Mouse (Mus musculus) neural tube, embryonic 12.5 days (tissue): ENCODE results near the gene Hnrnpul2. TPM values are rescaled to one million over a fixed set of nuclear protein-coding genes. Genes with fewer than 3 reads are reported as not detected.

Source experiments
- ATAC-seq: fragments of 200-750 bp; cut with Nextera tagmentation; 2 replicates; pipeline ENCODE4 v1.8.0; 2017; ENCODE audit warnings: low read depth, mild to moderate bottlenecking, moderate TSS enrichment, moderate library complexity; ENCODE audit not compliant: low FRiP score
- H3K27ac ChIP-seq: fragments of 300-500 bp; sonication (generic); 2 replicates; pipeline ENCODE4 v1.5.1; 2016
- H3K27me3 ChIP-seq: fragments of 300-500 bp; sonication (generic); replicated peaks from 2 replicates; pipeline ENCODE4 v1.6.1; 2016; ENCODE audit warnings: mild to moderate bottlenecking
- H3K36me3 ChIP-seq: fragments of 300-500 bp; sonication (generic); 2 replicates; pipeline ENCODE4 v1.6.1; 2016; ENCODE audit warnings: mild to moderate bottlenecking
- H3K4me1 ChIP-seq: fragments of 300-500 bp; sonication (generic); 2 replicates; pipeline ENCODE4 v1.6.1; 2016
- H3K4me2 ChIP-seq: fragments of 300-500 bp; sonication (generic); replicated peaks from 2 replicates; pipeline ENCODE4 v1.6.1; 2016; ENCODE audit warnings: mild to moderate bottlenecking
- H3K4me3 ChIP-seq: fragments of 300-500 bp; sonication (generic); 2 replicates; pipeline ENCODE4 v1.5.1; 2016
- H3K9ac ChIP-seq: fragments of 300-500 bp; sonication (generic); 2 replicates; pipeline ENCODE4 v1.6.1; 2016; ENCODE audit warnings: mild to moderate bottlenecking
- H3K9me3 ChIP-seq: fragments of 300-500 bp; sonication (generic); 2 replicates; pipeline ENCODE4 v1.6.1; 2016; ENCODE audit warnings: mild to moderate bottlenecking
- WGBS: fragments of 180-500 bp; shearing (Covaris S2); methylation state at CpG from one replicate; pipeline ENCODE4 v1.1.7; 2016; 5-methylcytosine and 5-hydroxymethylcytosine counted together
- polyA plus RNA-seq: library from polyadenylated mRNA; unstranded; fragments of >200 nt; fragmentation: Nextera tagmentation; extraction: Ambion mirVana; gene quantifications from 2 replicates; pipeline ENCODE4 v1.2.1, GENCODE M21; 2016

The Hnrnpul2 gene
- polyA plus RNA-seq, result 5.7 and 7.5 TPM in 2 replicates

DNA sequence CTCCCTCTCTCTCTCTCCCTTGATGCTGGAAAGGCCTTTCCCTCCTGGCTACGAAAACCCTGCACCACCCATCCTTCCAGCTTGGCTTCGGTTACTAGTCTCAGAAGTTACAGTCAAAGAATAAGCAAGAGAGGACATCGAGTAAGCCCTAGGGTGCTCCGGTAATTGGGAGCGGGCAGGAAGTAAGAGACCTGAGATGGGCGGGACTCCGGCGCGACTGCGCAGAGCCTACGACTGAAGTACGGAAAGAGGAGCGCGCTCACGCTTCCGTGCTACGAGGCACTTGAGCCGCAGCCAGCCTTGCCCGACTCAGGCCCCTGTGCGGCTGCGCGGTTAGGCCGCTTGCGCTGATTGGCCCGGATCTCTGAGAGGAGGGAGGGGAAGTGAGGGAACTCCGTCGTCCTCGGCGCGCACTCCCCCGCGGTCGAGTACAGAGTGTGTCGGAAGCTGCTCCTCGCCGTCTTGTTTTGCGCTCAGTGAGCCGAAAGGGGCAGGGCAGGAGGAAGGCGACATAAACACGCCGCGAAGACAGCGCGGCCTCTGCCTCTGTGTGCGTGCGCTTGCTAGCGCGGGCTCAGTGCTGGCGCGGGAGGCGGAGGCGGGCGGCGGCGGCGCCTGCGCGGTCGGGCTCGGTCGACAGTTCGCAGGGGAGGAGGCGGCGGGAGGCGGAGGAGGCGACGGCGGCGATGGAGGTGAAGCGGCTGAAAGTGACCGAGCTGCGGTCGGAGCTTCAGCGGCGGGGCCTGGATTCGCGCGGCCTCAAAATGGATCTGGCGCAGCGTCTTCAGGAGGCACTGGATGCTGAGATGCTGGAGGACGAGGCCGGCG is at the start of gene Hnrnpul2:
TSS of gene Hnrnpul2 (plus strand) at position 415 of the 828 bp plus-strand sequence.
- peaks cover 38% of the 10 kb centered on the region for H3K36me3 ChIP-seq
- peak within 1 kb of the TSS; percentile 100 for H3K4me3 ChIP-seq
- H3K27me3 ChIP-seq, result no peaks in the 10 kb centered on the region
- under 1% methylated on average over 83 of the region's 83 CpGs for WGBS
- peaks cover 44% of the 10 kb centered on the region for H3K4me1 ChIP-seq
- peak within 1 kb of the TSS; percentile 98 for H3K27ac ChIP-seq
- peak within 1 kb of the TSS; percentile 97 for H3K4me2 ChIP-seq
- peak; percentile 97 for ATAC-seq
- H3K9me3 ChIP-seq, result no peaks in the 10 kb centered on the region
- H3K9ac ChIP-seq, result peak within 1 kb of the TSS; percentile 98

DNA sequence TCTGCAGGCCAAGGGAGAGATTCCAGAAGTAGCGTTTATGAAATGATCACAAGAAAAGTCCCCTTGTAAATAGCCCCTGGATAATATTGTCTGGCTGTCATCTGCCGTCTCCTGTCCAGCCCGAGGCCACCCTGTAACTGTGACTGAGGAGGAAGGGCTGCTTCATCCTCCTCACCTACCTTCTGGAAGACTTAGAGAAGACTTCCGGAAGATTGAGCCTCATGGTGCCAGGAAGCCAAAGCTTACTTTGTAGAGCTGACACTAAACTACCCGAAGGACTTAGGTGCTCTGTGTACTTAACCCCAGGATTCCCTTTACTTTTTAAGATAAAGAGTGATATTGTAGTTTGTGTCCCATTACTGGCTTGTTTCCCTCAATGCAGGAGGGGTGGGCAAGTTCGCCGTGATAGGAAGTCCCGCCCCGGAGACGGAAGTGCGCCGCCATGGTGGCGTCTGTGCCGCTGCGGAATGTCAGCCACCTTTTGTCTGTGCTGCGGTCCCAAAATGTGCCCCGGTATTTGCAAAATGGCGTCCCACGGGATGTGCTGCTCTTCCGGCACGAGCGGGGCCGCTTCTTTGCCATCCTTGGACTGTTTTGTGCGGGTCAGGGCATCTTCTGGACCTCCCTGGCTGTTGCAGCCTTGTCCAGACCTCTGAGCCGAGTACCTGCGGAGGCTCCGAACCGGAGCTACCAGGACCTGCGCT is 49.1 kb upstream of the Hnrnpul2 start, which contains the start of gene Tmem223:
TSS of gene Tmem223 (plus strand) at position 430 of the 704 bp plus-strand sequence.
- Histone ChIP-seq H3K9me3 (0 out of 2 replicates have a peak, but pooled peaks cover 2% of the 10 kb centered on the region), H3K9ac (peak within 1 kb of the TSS; percentile 94), H3K36me3 (peaks cover 63% of the 10 kb centered on the region), H3K27me3 (no peaks in the 10 kb centered on the region), H3K27ac (peak within 1 kb of the TSS; percentile 60; the same call in 1 of the 2 replicates), H3K4me2 (peak within 1 kb of the TSS; percentile 64), H3K4me1 (peaks cover 32% of the 10 kb centered on the region), H3K4me3 (peak within 1 kb of the TSS; percentile 79)
- WGBS, result 22% methylated on average over 29 of the region's 29 CpGs
- 0 out of 2 replicates have a peak, but pooled peaks have one; percentile 12 for ATAC-seq

- Histone ChIP-seq H3K9me3 (no peaks in the 10 kb centered on the region), H3K4me2 (peak overlapping the region; percentile 94), H3K4me3 (peak overlapping the region; percentile 72), H3K27ac (no peak overlapping the region), H3K9ac (no peak overlapping the region), H3K4me1 (peaks cover 33% of the 10 kb centered on the region), H3K27me3 (no peaks in the 10 kb centered on the region), H3K36me3 (peaks cover 41% of the 10 kb centered on the region)
- ATAC-seq, result no peak
- WGBS, result 85% methylated on average over 5 of the region's 5 CpGs
Measured at GRCm38 (mm10) chr19:8772996-8773395, 46.8 kb upstream of the Hnrnpul2 start.

GRCm38 (mm10) chr19:8773409-8773808 is 46.4 kb upstream of the Hnrnpul2 start:
- 57% methylated on average over 6 of the region's 6 CpGs for WGBS
- no peaks in the 10 kb centered on the region for H3K9me3 ChIP-seq
- no peaks in the 10 kb centered on the region for H3K27me3 ChIP-seq
- H3K27ac ChIP-seq, result no peak overlapping the region
- H3K9ac ChIP-seq, result 0 out of 2 replicates have a peak overlapping the region, but pooled peaks have one; percentile 93
- peak overlapping the region; percentile 72 for H3K4me3 ChIP-seq
- H3K4me2 ChIP-seq, result peak overlapping the region; percentile 94
- H3K4me1 ChIP-seq, result peaks cover 33% of the 10 kb centered on the region
- ATAC-seq, result no peak
- H3K36me3 ChIP-seq, result peaks cover 41% of the 10 kb centered on the region

- H3K36me3 ChIP-seq, result peaks cover 36% of the 10 kb centered on the region
- H3K4me3 ChIP-seq, result peak within 1 kb of the TSS; percentile 72
- peak within 1 kb of the TSS; percentile 98 for H3K27ac ChIP-seq
- peak; percentile 92 for ATAC-seq
- under 1% methylated on average over 68 of the region's 68 CpGs for WGBS
- no peaks in the 10 kb centered on the region for H3K9me3 ChIP-seq
- peaks cover 33% of the 10 kb centered on the region for H3K4me1 ChIP-seq
- H3K27me3 ChIP-seq, result no peaks in the 10 kb centered on the region
- peak within 1 kb of the TSS; percentile 93 for H3K9ac ChIP-seq
- peak within 1 kb of the TSS; percentile 94 for H3K4me2 ChIP-seq
Measured at GRCm38 (mm10) chr19:8774086-8774835, 45.5 kb upstream of the Hnrnpul2 start, which contains the start of gene Tmem179b. TSS of gene Tmem179b (minus strand) at chr19:8774467.

GRCm38 (mm10) chr19:8774951-8775421 is 44.8 kb upstream of the Hnrnpul2 start:
- WGBS, result 5% methylated on average over 20 of the region's 20 CpGs
- H3K27ac ChIP-seq, result peak overlapping the region; percentile 98
- H3K36me3 ChIP-seq, result peaks cover 34% of the 10 kb centered on the region
- H3K4me2 ChIP-seq, result peak overlapping the region; percentile 94
- H3K9me3 ChIP-seq, result no peaks in the 10 kb centered on the region
- ATAC-seq, result peak; percentile 41
- peak overlapping the region; percentile 72 for H3K4me3 ChIP-seq
- no peaks in the 10 kb centered on the region for H3K27me3 ChIP-seq
- H3K9ac ChIP-seq, result peak overlapping the region; percentile 93
- H3K4me1 ChIP-seq, result peaks cover 33% of the 10 kb centered on the region

DNA sequence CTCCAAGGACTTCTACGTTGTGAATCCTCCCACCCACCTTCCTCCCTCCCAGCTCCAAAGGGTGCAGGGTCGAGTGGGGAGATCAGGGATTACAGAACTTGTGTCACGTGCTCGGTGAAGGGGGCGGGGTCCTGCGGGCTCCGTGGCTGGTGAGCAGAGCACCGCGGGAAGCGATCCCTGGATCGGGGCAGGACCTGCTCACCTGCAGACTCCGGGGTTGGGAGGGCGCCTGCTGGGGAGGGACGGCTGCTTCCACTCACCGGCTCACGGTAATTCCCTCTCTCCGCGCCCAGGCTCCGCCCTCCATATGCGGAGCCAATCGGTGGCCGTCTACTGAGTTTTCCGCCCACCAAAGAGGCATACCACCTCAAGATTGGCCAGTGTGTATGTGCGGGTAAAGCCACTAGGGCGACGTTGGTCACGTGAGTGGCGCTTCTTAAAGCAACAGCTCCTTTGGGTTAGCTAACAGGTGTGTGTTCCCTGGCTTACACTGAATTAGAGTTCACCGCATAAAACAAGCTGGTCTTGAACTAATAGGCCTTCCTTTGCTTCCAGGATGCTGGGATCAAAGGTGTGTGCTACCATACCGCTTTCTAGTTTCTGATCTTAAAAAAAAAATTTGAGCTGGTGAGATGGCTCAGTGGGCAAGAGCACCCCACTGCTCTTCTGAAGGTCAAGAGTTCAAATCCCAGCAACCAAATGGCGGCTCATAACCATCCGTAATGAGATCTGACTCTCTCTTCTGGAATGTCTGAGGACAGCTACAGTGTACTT is 33.6 kb upstream of the Hnrnpul2 start, which contains the start of gene Taf6l:
TSS of gene Taf6l (minus strand) at position 410 of the 774 bp plus-strand sequence.
- no peaks in the 10 kb centered on the region for H3K9me3 ChIP-seq
- under 1% methylated on average over 32 of the region's 32 CpGs for WGBS
- peaks cover 29% of the 10 kb centered on the region for H3K36me3 ChIP-seq
- peak within 1 kb of the TSS; percentile 74 for H3K4me3 ChIP-seq
- peak; percentile 99 for ATAC-seq
- peak within 1 kb of the TSS; percentile 68 for H3K4me2 ChIP-seq
- no peak within 1 kb of the TSS for H3K27ac ChIP-seq
- H3K9ac ChIP-seq, result peak within 1 kb of the TSS; percentile 62
- peaks cover 18% of the 10 kb centered on the region; the same call in 1 of the 2 replicates for H3K4me1 ChIP-seq
- no peaks in the 10 kb centered on the region for H3K27me3 ChIP-seq

- Histone ChIP-seq H3K9me3 (no peaks in the 10 kb centered on the region), H3K9ac (no peak overlapping the region), H3K4me3 (no peak overlapping the region), H3K4me1 (peaks cover 18% of the 10 kb centered on the region; the same call in 1 of the 2 replicates), H3K36me3 (peaks cover 24% of the 10 kb centered on the region), H3K4me2 (no peak overlapping the region), H3K27me3 (no peaks in the 10 kb centered on the region), H3K27ac (no peak overlapping the region)
- WGBS, result 22% methylated on average over 3 of the region's 3 CpGs
- no peak for ATAC-seq
Measured at GRCm38 (mm10) chr19:8788521-8788920, 31.3 kb upstream of the Hnrnpul2 start.

- Histone ChIP-seq H3K4me2 (no peak overlapping the region), H3K9ac (no peak overlapping the region), H3K27ac (no peak overlapping the region), H3K4me1 (peaks cover 18% of the 10 kb centered on the region; the same call in 1 of the 2 replicates), H3K4me3 (no peak overlapping the region), H3K36me3 (peaks cover 24% of the 10 kb centered on the region), H3K9me3 (no peaks in the 10 kb centered on the region), H3K27me3 (no peaks in the 10 kb centered on the region)
- 36% methylated on average over 1 of the region's 1 CpGs for WGBS
- ATAC-seq, result no peak
Measured at GRCm38 (mm10) chr19:8789171-8789570, 30.6 kb upstream of the Hnrnpul2 start.

DNA sequence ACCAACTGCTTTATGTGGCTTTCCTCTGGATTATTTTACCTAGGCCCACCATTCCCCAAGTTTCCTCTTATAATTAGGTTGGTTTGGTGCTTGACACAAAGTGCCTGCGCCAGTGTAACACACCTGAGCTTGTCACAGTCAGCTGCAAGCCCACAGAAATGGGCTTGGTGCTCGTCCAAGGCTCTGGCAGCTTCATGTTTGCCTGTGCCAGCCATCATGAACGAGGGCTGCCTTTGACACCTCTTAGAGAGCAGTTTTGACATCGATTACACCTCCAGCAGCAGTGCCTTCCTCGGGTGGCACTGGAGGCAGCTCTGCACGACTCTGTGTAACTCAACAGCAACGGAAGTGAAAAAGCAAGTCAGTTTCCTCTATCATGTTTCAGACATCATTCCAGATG is 29.6 kb upstream of the Hnrnpul2 start:
- Histone ChIP-seq H3K27me3 (no peaks in the 10 kb centered on the region), H3K4me1 (peaks cover 16% of the 10 kb centered on the region; the same call in 1 of the 2 replicates), H3K27ac (no peak overlapping the region), H3K9ac (no peak overlapping the region), H3K36me3 (peaks cover 34% of the 10 kb centered on the region), H3K4me3 (no peak overlapping the region), H3K9me3 (no peaks in the 10 kb centered on the region), H3K4me2 (no peak overlapping the region)
- no peak for ATAC-seq
- 88% methylated on average over 7 of the region's 7 CpGs for WGBS
